Mouse (Mus musculus): ENCODE data around the gene Cdk8.

DNA sequence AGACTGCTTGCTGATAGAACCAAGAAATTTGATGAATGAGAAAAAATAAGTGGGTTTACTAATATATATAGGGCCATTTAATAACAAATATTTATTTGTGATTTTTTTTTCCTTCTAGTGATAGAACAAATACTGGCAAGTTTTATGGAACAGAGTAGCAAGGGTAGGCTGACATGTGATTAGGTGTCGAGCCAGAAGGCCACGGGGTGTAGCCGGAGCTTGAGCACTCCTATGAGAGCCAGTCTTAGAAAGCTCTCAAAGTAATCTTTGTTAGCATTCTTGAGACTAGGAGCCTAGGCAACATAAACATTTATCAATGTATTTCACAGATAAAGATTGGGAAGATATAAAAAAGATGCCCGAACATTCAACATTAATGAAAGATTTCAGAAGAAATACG lies 63.8 kb downstream of the Cdk8 start:
- TF ChIP-seq CTCF (IDR thresholded peaks at IDR 0.05; ENCODE audit: extremely low read depth, insufficient read length, insufficient replicate concordance, low read depth, low read length): no peak
- TF ChIP-seq POLR2A (IDR thresholded peaks at IDR 0.05; ENCODE audit: low read depth, low read length): no peak
